Mouse (Mus musculus) liver, embryonic 14.5 days (tissue): Measurements from ENCODE around the gene Hirip3.

ENCODE experiments used
- CTCF ChIP-seq: IDR thresholded peaks from 2 replicates; pipeline ENCODE4 v1.5.1; 2016; ENCODE audit warnings: antibody characterized with exemption, low read depth, control low read depth
- EP300 ChIP-seq: IDR thresholded peaks from 2 replicates; pipeline ENCODE4 v1.6.1; 2016; ENCODE audit warnings: antibody characterized with exemption, low read depth

DNA sequence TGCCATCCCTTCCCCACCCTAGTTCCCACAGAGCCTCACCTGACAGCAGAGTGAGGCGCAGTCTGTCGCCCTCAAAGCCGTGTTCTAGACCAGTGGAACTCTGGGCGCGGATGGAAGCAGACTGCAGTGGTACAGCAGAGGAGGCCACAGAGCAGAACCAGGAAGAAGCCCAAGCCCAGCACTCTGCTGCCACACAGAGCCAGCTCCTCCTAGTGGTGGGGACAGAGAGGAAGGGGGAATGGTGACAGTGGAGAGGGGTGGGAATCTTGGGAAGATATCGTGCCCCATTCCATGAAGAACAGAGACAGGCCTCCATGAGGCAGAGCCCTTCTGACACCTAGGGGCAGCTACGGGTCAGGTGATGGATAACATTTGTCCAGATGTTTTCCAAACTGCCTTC is 27.1 kb downstream of the Hirip3 start:
- TF ChIP-seq CTCF (peak; percentile 72), EP300 (no peak)
